ENCODE assay signal across 12 mouse cellular contexts in the genomic region with DNA sequence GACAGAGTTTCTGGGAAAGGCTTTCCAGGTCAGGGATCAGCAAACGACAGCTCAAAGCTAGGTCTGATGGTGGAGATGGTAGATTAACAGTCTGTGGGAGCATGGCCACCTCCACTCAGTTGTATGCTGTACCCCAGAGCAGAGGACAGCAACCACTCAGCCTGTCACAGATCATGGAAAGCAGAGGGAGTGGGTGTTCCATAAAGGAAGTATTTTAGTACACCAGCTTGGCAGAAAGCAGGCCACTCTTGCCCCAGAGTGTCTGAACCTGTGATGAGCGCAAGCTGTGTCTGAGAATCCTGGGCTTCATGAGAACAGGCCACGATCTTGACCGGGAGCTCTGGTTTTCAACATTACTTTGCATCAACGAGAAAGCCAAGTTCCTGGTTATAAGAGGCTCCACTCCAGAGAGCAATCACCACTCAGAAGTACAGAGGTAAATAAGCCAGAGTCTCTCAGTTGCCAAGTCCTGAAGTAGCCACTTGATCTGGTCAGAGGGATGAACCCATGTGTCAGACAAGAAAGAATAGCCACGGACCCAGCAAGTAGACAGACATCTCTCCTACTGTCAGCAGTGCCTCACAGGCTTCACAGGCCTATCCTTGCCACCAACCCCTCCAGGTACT.
"Had no signal": no experiment of that assay in that cellular context is flagged by ENCODE, and none has a peak within 500 bp of the region (broad histone marks: within the 10 kb centered on the region; RNA-seq: fewer than 3 reads in every experiment).

No protein-coding gene starts in this region.

- H3K4me3 ChIP-seq: left cerebral cortex, adult 2 months; limb, embryonic 10.5 days; liver, embryonic 15.5 days; lung, embryonic 15.5 days; midbrain, embryonic 13.5 days had no signal

- H3K27ac ChIP-seq: left cerebral cortex, adult 2 months; limb, embryonic 10.5 days; liver, embryonic 15.5 days; lung, embryonic 15.5 days; midbrain, embryonic 13.5 days had no signal

- ATAC-seq: midbrain, embryonic 13.5 days had no signal

- H3K4me1 ChIP-seq: liver, embryonic 15.5 days; lung, embryonic 15.5 days had no signal

- H3K36me3 ChIP-seq: limb, embryonic 10.5 days; liver, embryonic 15.5 days; lung, embryonic 15.5 days had no signal

- H3K4me2 ChIP-seq: liver, embryonic 11.5 days; liver, embryonic 15.5 days; lung, embryonic 15.5 days; midbrain, embryonic 13.5 days had no signal

- DNase-seq: kidney, adult 2 months; kidney, postnatal 25 days; right cerebral cortex, postnatal 4 days; spleen, adult 18-20 months; thymus, adult 18-20 months; thymus, postnatal 25 days had no signal

- H3K9me3 ChIP-seq: limb, embryonic 10.5 days; liver, embryonic 15.5 days; lung, embryonic 15.5 days; midbrain, embryonic 13.5 days had no signal

- H3K27me3 ChIP-seq: liver, embryonic 15.5 days; lung, embryonic 15.5 days; midbrain, embryonic 13.5 days had no signal

- H3K9ac ChIP-seq: liver, embryonic 15.5 days; lung, embryonic 15.5 days; midbrain, embryonic 13.5 days had no signal
